8 mouse cellular contexts compared by ENCODE assay signal in the genomic region with DNA sequence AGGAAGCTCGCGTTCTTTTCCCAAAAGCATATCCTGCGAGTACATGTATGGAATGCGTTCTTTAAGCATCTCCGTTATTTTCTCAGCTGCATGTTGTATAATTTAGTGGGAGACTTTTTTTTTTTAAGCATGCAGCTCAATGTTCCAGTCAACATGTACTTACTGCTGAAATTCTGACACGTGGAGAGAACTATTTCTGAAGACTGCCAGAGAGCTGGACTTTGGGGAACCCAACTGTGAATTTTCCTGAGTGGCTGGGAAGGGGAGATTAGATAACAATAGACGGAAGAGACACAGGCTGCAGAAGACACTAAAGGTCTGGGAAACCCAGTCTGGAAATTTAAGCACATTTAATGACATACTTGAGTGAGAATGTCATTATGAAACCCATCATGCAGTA. TPM values are rescaled to one million over a fixed set of nuclear protein-coding genes. Genes with fewer than 3 reads are reported as not detected.
DNase-seq lines count a peak whose midpoint lies in the region; ATAC-seq and TF ChIP-seq lines count a peak whose summit lies in the region.

No protein-coding gene starts in this region.

- intact Hi-C loops in heart, postnatal 14 days (cut with DNase I): no loop called here

- H3K27ac ChIP-seq in lung, postnatal 0 days (ENCODE audit: low read length): no peak overlapping the region
- H3K27ac ChIP-seq in liver, embryonic 14.5 days: peak overlapping the region; percentile 85
- 0 out of 2 replicates have a peak overlapping the region, but pooled peaks have one; percentile 4 for H3K27ac ChIP-seq in stomach, postnatal 0 days (replicated peaks)

- no peak for ATAC-seq in lung, postnatal 0 days
- no peak for ATAC-seq in liver, embryonic 14.5 days (ENCODE audit: insufficient read depth)
- no peak for ATAC-seq in stomach, postnatal 0 days (ENCODE audit: low FRiP score, low TSS enrichment)

- H3K27me3 ChIP-seq in lung, postnatal 0 days (replicated peaks; ENCODE audit: insufficient read depth, low read length): no peaks in the 10 kb centered on the region
- no peaks in the 10 kb centered on the region for H3K27me3 ChIP-seq in liver, embryonic 14.5 days (ENCODE audit: control insufficient read depth, insufficient read depth, low read length)
- H3K27me3 ChIP-seq in stomach, postnatal 0 days (ENCODE audit: control insufficient read depth, insufficient read depth, low read length): no peaks in the 10 kb centered on the region

- H3K4me3 ChIP-seq in lung, postnatal 0 days (ENCODE audit: low read depth, low read length): no peak overlapping the region
- peak overlapping the region in 1 of 2 experiments; percentile 97; a peak in 2 of 4 replicates for H3K4me3 ChIP-seq in liver, embryonic 14.5 days (ENCODE audit: insufficient read depth in 1 of 2, low read depth in 2 of 2, low read length in 2 of 2)
- H3K4me3 ChIP-seq in stomach, postnatal 0 days (ENCODE audit: low read depth, low read length): no peak overlapping the region

- no peaks in the 10 kb centered on the region; the same call in 1 of the 2 replicates for H3K4me1 ChIP-seq in lung, postnatal 0 days (ENCODE audit: insufficient read depth, low read depth, low read length)
- peaks cover 42 to 49% of the 10 kb centered on the region in 2 experiments for H3K4me1 ChIP-seq in liver, embryonic 14.5 days (replicated peaks; ENCODE audit: control insufficient read depth in 2 of 2, insufficient read depth in 2 of 2, low read length in 1 of 2)
- no peaks in the 10 kb centered on the region; the same call in 1 of the 2 replicates for H3K4me1 ChIP-seq in stomach, postnatal 0 days (replicated peaks; ENCODE audit: control insufficient read depth, insufficient read depth)

- peak; percentile 6 for DNase-seq in heart, adult 8-10 months (ENCODE audit: low spot score)
- DNase-seq in heart, postnatal 14 days: no peak
- DNase-seq in lung, postnatal 0 days (ENCODE audit: low spot score): no peak
- no peak for DNase-seq in lung, postnatal 10 days
- DNase-seq in liver, embryonic 14.5 days (ENCODE audit: low read depth in 3 of 3, low spot score in 3 of 3): no peak
- DNase-seq in stomach, postnatal 0 days (ENCODE audit: low spot score): no peak
- DNase-seq in spleen, adult 18-20 months: no peak
- no peak for DNase-seq in left cerebral cortex, adult 8-10 months (ENCODE audit: low spot score in 2 of 2)

- no peak overlapping the region for H3K9ac ChIP-seq in lung, postnatal 0 days (replicated peaks; ENCODE audit: low read depth)
- peak overlapping the region; percentile 99 for H3K9ac ChIP-seq in liver, embryonic 14.5 days (replicated peaks)
- no peak overlapping the region for H3K9ac ChIP-seq in stomach, postnatal 0 days (ENCODE audit: low read length)

- no peak for TF ChIP-seq CTCF in lung, postnatal 0 days (IDR thresholded peaks at IDR 0.05)
- no peak for TF ChIP-seq CTCF in liver, embryonic 14.5 days (IDR thresholded peaks at IDR 0.05; ENCODE audit: low read depth)
- TF ChIP-seq CTCF in stomach, postnatal 0 days (IDR thresholded peaks at IDR 0.05; ENCODE audit: low read depth): no peak

- no peaks in the 10 kb centered on the region for H3K9me3 ChIP-seq in lung, postnatal 0 days (ENCODE audit: low read length)
- no peaks in the 10 kb centered on the region for H3K9me3 ChIP-seq in liver, embryonic 14.5 days (ENCODE audit: control insufficient read depth, low read length)
- H3K9me3 ChIP-seq in stomach, postnatal 0 days (ENCODE audit: control insufficient read depth, low read length): no peaks in the 10 kb centered on the region

- peak overlapping the region; percentile 91; the same call in 1 of the 2 replicates for H3K4me2 ChIP-seq in lung, postnatal 0 days (replicated peaks; ENCODE audit: low read depth, low read length)
- peak overlapping the region; percentile 82 for H3K4me2 ChIP-seq in liver, embryonic 14.5 days (ENCODE audit: low read depth)
- no peak overlapping the region; the same call in 1 of the 2 replicates for H3K4me2 ChIP-seq in stomach, postnatal 0 days (replicated peaks; ENCODE audit: low read depth)

- WGBS in lung, postnatal 0 days: 38% methylated on average over 7 of the region's 7 CpGs
- 26% methylated on average over 7 of the region's 7 CpGs for WGBS in liver, embryonic 14.5 days (ENCODE audit: insufficient replicate concordance)
- 54% methylated on average over 7 of the region's 7 CpGs for WGBS in stomach, postnatal 0 days

- no peak for TF ChIP-seq EP300 in lung, postnatal 0 days (IDR thresholded peaks at IDR 0.05)
- TF ChIP-seq EP300 in liver, embryonic 14.5 days (IDR thresholded peaks at IDR 0.05; ENCODE audit: low read depth): peak; percentile 34; the same call in 1 of the 2 replicates
- TF ChIP-seq EP300 in stomach, postnatal 0 days (optimal IDR thresholded peaks at IDR 0.05): no peak

- H3K36me3 ChIP-seq in lung, postnatal 0 days (ENCODE audit: insufficient read depth, low read length): no peaks in the 10 kb centered on the region
- H3K36me3 ChIP-seq in liver, embryonic 14.5 days (replicated peaks; ENCODE audit: control insufficient read depth, insufficient read depth, low read depth): peaks cover 12% of the 10 kb centered on the region
- H3K36me3 ChIP-seq in stomach, postnatal 0 days (ENCODE audit: control insufficient read depth, insufficient read depth, low read length): no peaks in the 10 kb centered on the region

RNA-seq across cellular contexts. Expression of gene Slc22a23, which starts 1.3 kb away (rescaled TPM):
- 10 to 100 TPM in 2 of 4 experiments, 1 to 10 TPM in 2; 8.8 to 12.5 (median 10.9) TPM for total RNA-seq in heart, adult 8-10 months (2022)
- 10 to 100 TPM in 1 of 2 experiments, 1 to 10 TPM in 1; 7.4 to 10.8 TPM for total RNA-seq in heart, postnatal 14 days (2021)
- 8.1 and 9.1 TPM in 2 replicates for polyA plus RNA-seq in lung, postnatal 0 days (2015; fragmentation: Nextera tagmentation; extraction: Ambion mirVana)
- 21.4 and 24.4 TPM in 2 replicates for polyA plus RNA-seq in liver, embryonic 14.5 days (2012; rRNA removed)
- 9.3 and 11.9 TPM in 2 replicates for polyA plus RNA-seq in liver, embryonic 14.5 days (2014; fragmentation: Nextera tagmentation; extraction: Ambion mirVana)
- 6.9 and 7.5 TPM in 2 replicates for polyA plus RNA-seq in stomach, postnatal 0 days (2015; fragmentation: Nextera tagmentation; extraction: Ambion mirVana)
- 10 to 100 TPM; 51.6 to 55.1 (median 53.4) TPM for total RNA-seq in left cerebral cortex, adult 8-10 months (2022)
